Mouse (Mus musculus) forebrain, embryonic 10.5 days (tissue): ENCODE data around the gene Usf2. TPM values are rescaled to one million over a fixed set of nuclear protein-coding genes. Genes with fewer than 3 reads are reported as not detected.

Experiments used
- DNase-seq: peaks from one replicate; pipeline ENCODE4 v3.0.0-alpha.2; 2017; ENCODE audit warnings: low spot score; ENCODE audit errors: extremely low spot score
- H3K27ac ChIP-seq: fragments of 300-500 bp; sonication (generic); 2 replicates; pipeline ENCODE4 v1.5.1; 2016; ENCODE audit warnings: mild to moderate bottlenecking
- H3K27me3 ChIP-seq: fragments of 300-500 bp; sonication (generic); 2 replicates; pipeline ENCODE4 v1.6.1; 2016; ENCODE audit warnings: mild to moderate bottlenecking; ENCODE audit not compliant: poor library complexity, severe bottlenecking
- H3K36me3 ChIP-seq: fragments of 300-500 bp; sonication (generic); replicated peaks from 2 replicates; pipeline ENCODE4 v1.6.1; 2016; ENCODE audit warnings: mild to moderate bottlenecking, moderate library complexity
- H3K4me1 ChIP-seq: fragments of 300-500 bp; sonication (generic); 2 replicates; pipeline ENCODE4 v1.6.1; 2016
- H3K4me3 ChIP-seq: fragments of 300-500 bp; sonication (generic); 2 replicates; pipeline ENCODE4 v1.5.1; 2016; ENCODE audit warnings: mild to moderate bottlenecking, moderate library complexity
- H3K9me3 ChIP-seq: fragments of 300-500 bp; sonication (generic); 2 replicates; pipeline ENCODE4 v1.6.1; 2016; ENCODE audit warnings: mild to moderate bottlenecking, moderate library complexity
- WGBS: fragments of 180-500 bp; shearing (Covaris S2); methylation state at CpG from one replicate; pipeline ENCODE4 v1.1.7; 2016; 5-methylcytosine and 5-hydroxymethylcytosine counted together
- polyA plus RNA-seq: library from polyadenylated mRNA; unstranded; fragments of >200 nt; fragmentation: Nextera tagmentation; extraction: Ambion mirVana; gene quantifications from 2 replicates; pipeline ENCODE4 v1.2.1, GENCODE M21; 2016

The Usf2 gene
- polyA plus RNA-seq, 1 experiment from 2014 or later: 24.1 TPM

GRCm38 (mm10) chr7:30971901-30972300 is 15.3 kb upstream of the Usf2 start:
- peaks cover 23% of the 10 kb centered on the region for H3K27me3 ChIP-seq
- DNase-seq: no peak
- 93% methylated on average over 15 of the region's 15 CpGs for WGBS
- H3K4me3 ChIP-seq: peak overlapping the region; percentile 67
- no peak overlapping the region for H3K27ac ChIP-seq
- H3K36me3 ChIP-seq: peaks cover 44% of the 10 kb centered on the region
- no peaks in the 10 kb centered on the region for H3K9me3 ChIP-seq
- peaks cover 27% of the 10 kb centered on the region for H3K4me1 ChIP-seq

DNA sequence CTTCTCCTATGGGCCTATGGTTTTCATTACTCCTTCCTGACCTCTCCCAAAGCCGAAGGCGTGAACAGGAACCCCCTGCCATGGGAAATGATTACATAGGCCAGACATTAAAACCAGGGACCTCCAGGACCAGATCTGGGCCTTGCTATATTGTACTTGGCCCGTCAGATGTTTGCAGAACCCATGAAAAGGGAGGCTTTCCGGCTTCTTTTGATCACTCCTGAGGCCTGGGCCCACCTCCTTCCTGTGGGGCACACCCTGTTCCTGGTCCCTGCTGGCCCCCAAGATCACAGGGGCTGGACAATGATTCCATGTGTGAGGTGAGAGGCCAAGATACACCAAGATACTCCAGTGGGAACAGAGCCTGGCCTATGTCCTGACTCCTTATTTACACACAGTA is 12.6 kb upstream of the Usf2 start:
- Histone ChIP-seq H3K27me3 (peaks cover 23% of the 10 kb centered on the region), H3K4me1 (peaks cover 31% of the 10 kb centered on the region), H3K4me3 (no peak overlapping the region), H3K27ac (no peak overlapping the region), H3K9me3 (no peaks in the 10 kb centered on the region), H3K36me3 (peaks cover 58% of the 10 kb centered on the region)
- 88% methylated on average over 4 of the region's 4 CpGs for WGBS
- no peak for DNase-seq

DNA sequence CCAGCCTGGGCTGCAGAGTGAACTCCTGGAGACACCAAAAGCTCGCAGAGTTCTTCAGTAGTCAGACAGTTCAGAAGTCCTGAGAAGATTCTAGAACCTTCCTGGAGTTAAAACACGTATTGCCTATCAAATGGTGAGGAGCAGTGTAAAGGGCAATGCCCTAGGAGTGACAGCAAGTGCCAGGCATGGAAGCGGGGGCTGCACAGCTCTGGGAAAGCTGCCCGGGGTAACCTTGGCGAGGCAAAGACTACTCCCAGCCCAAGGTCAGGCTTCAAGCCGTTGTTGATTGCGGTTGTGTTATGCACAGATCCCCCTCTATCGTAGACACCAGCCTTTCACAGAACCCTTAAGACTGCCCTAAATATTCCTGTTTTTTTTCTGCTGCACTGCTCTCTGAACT is 12.0 kb upstream of the Usf2 start:
- no peak for DNase-seq
- H3K9me3 ChIP-seq: no peaks in the 10 kb centered on the region
- 93% methylated on average over 8 of the region's 8 CpGs for WGBS

DNA sequence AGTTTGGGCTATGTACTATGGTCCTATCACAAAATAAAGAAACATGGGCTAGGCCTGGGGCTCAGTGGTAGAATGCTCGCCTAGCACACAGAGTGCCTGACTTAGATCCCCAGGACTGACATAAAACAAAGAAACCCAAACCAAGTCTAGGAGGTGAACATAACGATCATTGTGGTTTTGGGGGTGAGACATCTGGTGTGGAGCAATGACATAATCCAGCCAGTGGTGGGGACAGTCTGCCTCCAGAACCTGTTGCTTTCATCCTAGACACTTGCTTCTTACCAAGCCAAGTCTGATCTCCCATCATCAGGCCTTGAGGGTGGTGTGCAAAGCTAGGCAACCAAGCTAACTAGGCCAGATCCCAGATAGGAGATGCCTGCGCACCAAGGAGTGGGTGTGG is 10.1 kb upstream of the Usf2 start:
- peaks cover 10% of the 10 kb centered on the region for H3K4me1 ChIP-seq
- WGBS: 77% methylated on average over 3 of the region's 3 CpGs
- no peaks in the 10 kb centered on the region for H3K9me3 ChIP-seq
- H3K4me3 ChIP-seq: no peak overlapping the region
- no peak overlapping the region for H3K27ac ChIP-seq
- DNase-seq: no peak
- H3K27me3 ChIP-seq: peaks cover 3% of the 10 kb centered on the region
- H3K36me3 ChIP-seq: peaks cover 78% of the 10 kb centered on the region

More for the DNA sequence above, 12.0 kb upstream of the Usf2 start:
- peaks cover 22% of the 10 kb centered on the region for H3K27me3 ChIP-seq
- no peak overlapping the region for H3K4me3 ChIP-seq
- peaks cover 62% of the 10 kb centered on the region for H3K36me3 ChIP-seq
- peaks cover 30% of the 10 kb centered on the region for H3K4me1 ChIP-seq
- no peak overlapping the region for H3K27ac ChIP-seq

- Histone ChIP-seq H3K4me3 (no peak overlapping the region), H3K27ac (peak overlapping the region; percentile 22; the same call in 1 of the 2 replicates), H3K4me1 (peaks cover 9% of the 10 kb centered on the region; the same call in 1 of the 2 replicates), H3K36me3 (peaks cover 78% of the 10 kb centered on the region), H3K27me3 (no peaks in the 10 kb centered on the region), H3K9me3 (no peaks in the 10 kb centered on the region)
- no peak for DNase-seq
- WGBS: 78% methylated on average over 14 of the region's 14 CpGs
Observed at GRCm38 (mm10) chr7:30965677-30966076, 9.1 kb upstream of the Usf2 start.

DNA sequence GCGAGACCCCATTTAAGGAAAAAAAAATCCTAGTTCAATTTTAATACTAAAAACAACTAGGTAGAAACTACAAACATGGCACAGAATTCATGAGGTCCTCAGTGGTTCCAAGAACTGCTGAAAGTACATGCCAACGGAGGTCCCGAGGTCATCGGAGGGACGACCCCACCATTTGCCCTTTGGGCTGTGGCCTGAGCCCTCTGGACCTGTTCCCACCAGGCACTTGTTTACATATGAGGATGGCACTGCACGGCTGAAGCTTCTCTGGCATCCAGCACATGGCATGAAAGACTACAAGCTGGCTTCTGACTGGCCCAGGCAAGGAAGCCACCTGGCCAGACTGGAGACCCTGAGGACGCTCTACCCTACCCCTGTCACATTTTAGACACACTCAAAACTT is 7.8 kb upstream of the Usf2 start:
- peaks cover 80% of the 10 kb centered on the region for H3K36me3 ChIP-seq
- H3K27me3 ChIP-seq: no peaks in the 10 kb centered on the region
- no peaks in the 10 kb centered on the region for H3K9me3 ChIP-seq
- H3K4me1 ChIP-seq: peaks cover 9% of the 10 kb centered on the region; the same call in 1 of the 2 replicates
- no peak for DNase-seq
- WGBS: 93% methylated on average over 7 of the region's 7 CpGs
- no peak overlapping the region for H3K27ac ChIP-seq
- H3K4me3 ChIP-seq: no peak overlapping the region

DNA sequence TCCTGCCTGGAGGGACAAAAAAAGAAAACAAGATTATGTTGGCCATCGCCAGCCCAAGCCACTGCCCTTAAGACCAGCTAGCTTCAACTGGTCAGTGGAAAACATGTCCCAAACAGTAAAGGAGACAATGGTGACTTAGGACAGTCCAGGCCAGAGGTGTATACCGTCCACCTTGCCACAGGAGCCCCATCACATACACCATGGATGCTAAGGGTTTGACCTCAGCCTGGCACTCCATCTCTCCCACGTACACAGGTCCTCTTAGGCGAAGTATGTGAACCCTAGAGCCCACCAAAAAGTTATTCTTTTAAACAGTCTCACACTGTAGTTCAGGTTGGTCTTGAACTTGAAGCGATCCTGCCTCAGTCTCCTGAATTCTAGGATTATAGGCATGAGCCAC is 6.3 kb upstream of the Usf2 start:
- peaks cover 17% of the 10 kb centered on the region for H3K4me1 ChIP-seq
- no peaks in the 10 kb centered on the region for H3K27me3 ChIP-seq
- no peak overlapping the region for H3K4me3 ChIP-seq
- no peaks in the 10 kb centered on the region for H3K9me3 ChIP-seq
- no peak overlapping the region for H3K27ac ChIP-seq
- WGBS: 94% methylated on average over 5 of the region's 5 CpGs
- H3K36me3 ChIP-seq: peaks cover 82% of the 10 kb centered on the region
- no peak for DNase-seq

GRCm38 (mm10) chr7:30959786-30960349 is 3.3 kb upstream of the Usf2 start:
- WGBS: 84% methylated on average over 6 of the region's 6 CpGs
- Histone ChIP-seq H3K27ac (no peak overlapping the region), H3K4me1 (peaks cover 20% of the 10 kb centered on the region), H3K4me3 (no peak overlapping the region), H3K36me3 (peaks cover 71% of the 10 kb centered on the region), H3K9me3 (no peaks in the 10 kb centered on the region), H3K27me3 (no peaks in the 10 kb centered on the region)
- no peak for DNase-seq

- Histone ChIP-seq H3K27me3 (no peaks in the 10 kb centered on the region), H3K9me3 (no peaks in the 10 kb centered on the region), H3K36me3 (peaks cover 74% of the 10 kb centered on the region), H3K4me1 (peaks cover 21% of the 10 kb centered on the region), H3K27ac (no peak overlapping the region), H3K4me3 (no peak overlapping the region)
- no peak for DNase-seq
- WGBS: 94% methylated on average over 9 of the region's 9 CpGs
Observed at GRCm38 (mm10) chr7:30958866-30959487, 2.4 kb upstream of the Usf2 start.

DNA sequence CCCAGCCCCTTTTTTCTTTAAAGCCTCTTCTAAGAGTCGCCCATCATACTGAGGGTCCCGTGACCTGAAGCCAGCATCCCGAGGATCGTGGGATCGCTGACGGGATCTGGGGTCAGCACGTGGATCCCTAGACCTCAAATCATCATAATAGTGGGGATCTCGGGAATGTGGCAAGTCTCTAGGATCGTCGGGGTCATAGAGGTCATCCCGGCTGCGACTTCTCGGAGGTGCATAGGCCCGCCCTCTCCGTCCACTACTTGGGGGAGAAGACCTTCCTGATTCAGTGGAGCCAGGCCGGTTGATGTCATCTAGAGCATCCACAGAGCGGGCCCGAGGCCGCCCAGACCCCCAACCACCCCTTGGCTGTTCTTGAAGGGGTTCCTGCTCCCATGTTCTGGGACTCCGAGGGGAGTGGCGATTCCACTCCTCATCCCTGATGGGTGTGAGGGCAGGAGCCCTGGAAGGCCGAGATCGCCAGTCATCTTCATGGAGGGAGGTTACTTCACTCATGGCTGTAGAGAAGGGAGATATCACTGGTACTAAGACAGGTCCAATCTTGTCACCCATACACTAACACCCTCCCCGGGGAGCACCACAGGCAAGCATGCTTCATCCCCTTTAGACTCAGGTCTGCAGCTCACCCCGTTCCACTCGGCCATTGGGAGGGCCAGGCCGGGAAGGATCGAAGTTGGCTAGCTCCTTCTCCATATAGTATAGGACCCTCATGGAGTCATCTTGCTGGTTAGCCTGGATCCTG is 1.7 kb upstream of the Usf2 start:
- H3K36me3 ChIP-seq: peaks cover 76% of the 10 kb centered on the region
- no peak for DNase-seq
- peak overlapping the region; percentile 95 for H3K4me3 ChIP-seq
- H3K27me3 ChIP-seq: no peaks in the 10 kb centered on the region
- H3K27ac ChIP-seq: peak overlapping the region; percentile 100
- no peaks in the 10 kb centered on the region for H3K9me3 ChIP-seq
- WGBS: 78% methylated on average over 28 of the region's 28 CpGs
- peaks cover 21% of the 10 kb centered on the region for H3K4me1 ChIP-seq

DNA sequence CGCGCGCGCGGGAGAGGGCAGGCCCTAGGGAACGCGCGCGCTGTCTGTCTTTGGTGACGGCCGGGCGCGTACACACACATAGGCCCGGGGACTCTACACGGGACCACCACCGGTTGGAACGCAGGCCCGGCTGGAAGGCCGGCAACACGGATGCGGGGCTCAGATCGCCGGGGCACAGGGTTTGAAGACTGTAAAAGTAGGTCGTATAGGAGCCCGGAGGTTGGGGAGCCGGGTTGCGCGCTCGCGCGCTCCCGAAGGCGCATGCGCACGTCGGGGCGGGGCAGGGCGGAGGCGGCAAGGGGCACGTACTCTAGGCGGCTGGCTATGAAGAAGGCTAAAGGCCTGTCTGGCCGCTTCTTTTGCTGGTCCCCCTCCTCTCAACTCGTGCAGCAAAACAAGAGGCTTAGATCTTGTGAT is 772 bp upstream of the Usf2 start:
- Histone ChIP-seq H3K27me3 (no peaks in the 10 kb centered on the region), H3K36me3 (peaks cover 76% of the 10 kb centered on the region), H3K4me3 (peak overlapping the region; percentile 95), H3K9me3 (no peaks in the 10 kb centered on the region), H3K27ac (peak overlapping the region; percentile 100), H3K4me1 (peaks cover 21% of the 10 kb centered on the region)
- WGBS: under 1% methylated on average over 43 of the region's 43 CpGs
- DNase-seq: peak; percentile 90

DNA sequence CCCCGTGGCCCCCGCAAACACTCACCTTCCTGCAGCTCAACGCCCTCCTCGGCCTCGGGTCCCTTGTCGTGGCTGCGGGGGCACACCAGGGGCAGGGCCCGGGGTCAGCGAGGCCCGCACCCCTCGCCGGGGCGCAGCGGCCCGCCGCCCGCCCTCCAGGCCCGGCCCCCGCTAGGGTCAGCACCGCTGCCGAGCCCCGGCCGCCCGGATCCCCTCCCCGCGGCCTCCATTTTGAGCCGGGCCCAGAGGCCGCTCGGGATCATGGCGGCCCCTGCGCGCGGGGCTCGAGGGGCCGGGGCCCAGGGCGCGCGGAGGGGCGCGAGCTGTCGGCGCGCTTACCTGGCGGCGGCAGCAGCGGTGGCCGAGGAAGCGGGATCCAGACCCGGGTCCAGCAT is 249 bp downstream of the Usf2 start:
- Histone ChIP-seq H3K4me3 (peak overlapping the region; percentile 95), H3K4me1 (peaks cover 21% of the 10 kb centered on the region), H3K36me3 (peaks cover 76% of the 10 kb centered on the region), H3K9me3 (no peaks in the 10 kb centered on the region), H3K27me3 (no peaks in the 10 kb centered on the region), H3K27ac (peak overlapping the region; percentile 100)
- 0% methylated on average over 44 of the region's 49 CpGs for WGBS
- DNase-seq: no peak
